Mouse (Mus musculus) embryonic facial prominence, embryonic 10.5 days (tissue): ENCODE results near the gene Dpyd. TPM values are rescaled to one million over a fixed set of nuclear protein-coding genes. Genes with fewer than 3 reads are reported as not detected.

Experiments used
- DNase-seq: peaks from one replicate; pipeline ENCODE4 v3.0.0-alpha.2; 2017; ENCODE audit warnings: low spot score
- H3K27ac ChIP-seq: fragments of 300-500 bp; sonication (generic); replicated peaks from 2 replicates; pipeline ENCODE4 v1.5.1; 2016; ENCODE audit warnings: mild to moderate bottlenecking
- H3K27me3 ChIP-seq: fragments of 300-500 bp; sonication (generic); replicated peaks from 2 replicates; pipeline ENCODE4 v1.6.1; 2016; ENCODE audit warnings: low read depth, mild to moderate bottlenecking; ENCODE audit not compliant: poor library complexity, severe bottlenecking
- H3K36me3 ChIP-seq: fragments of 300-500 bp; sonication (generic); replicated peaks from 2 replicates; pipeline ENCODE4 v1.6.1; 2016; ENCODE audit warnings: mild to moderate bottlenecking, moderate library complexity
- H3K4me1 ChIP-seq: fragments of 300-500 bp; sonication (generic); 2 replicates; pipeline ENCODE4 v1.6.1; 2016
- H3K4me3 ChIP-seq: fragments of 300-500 bp; sonication (generic); 2 replicates; pipeline ENCODE4 v1.5.1; 2016; ENCODE audit warnings: mild to moderate bottlenecking, moderate library complexity
- H3K9me3 ChIP-seq: fragments of 300-500 bp; sonication (generic); 2 replicates; pipeline ENCODE4 v1.6.1; 2016; ENCODE audit warnings: mild to moderate bottlenecking
- WGBS: fragments of 180-500 bp; shearing (Covaris S2); methylation state at CpG from one replicate; pipeline ENCODE4 v1.1.7; 2016; 5-methylcytosine and 5-hydroxymethylcytosine counted together
- polyA plus RNA-seq: library from polyadenylated mRNA; unstranded; fragments of >200 nt; fragmentation: Nextera tagmentation; extraction: Ambion mirVana; gene quantifications from 2 replicates; pipeline ENCODE4 v1.2.1, GENCODE M21; 2016

Gene Dpyd
- polyA plus RNA-seq, 1 experiment from 2014 or later, result 6.6 TPM

DNA sequence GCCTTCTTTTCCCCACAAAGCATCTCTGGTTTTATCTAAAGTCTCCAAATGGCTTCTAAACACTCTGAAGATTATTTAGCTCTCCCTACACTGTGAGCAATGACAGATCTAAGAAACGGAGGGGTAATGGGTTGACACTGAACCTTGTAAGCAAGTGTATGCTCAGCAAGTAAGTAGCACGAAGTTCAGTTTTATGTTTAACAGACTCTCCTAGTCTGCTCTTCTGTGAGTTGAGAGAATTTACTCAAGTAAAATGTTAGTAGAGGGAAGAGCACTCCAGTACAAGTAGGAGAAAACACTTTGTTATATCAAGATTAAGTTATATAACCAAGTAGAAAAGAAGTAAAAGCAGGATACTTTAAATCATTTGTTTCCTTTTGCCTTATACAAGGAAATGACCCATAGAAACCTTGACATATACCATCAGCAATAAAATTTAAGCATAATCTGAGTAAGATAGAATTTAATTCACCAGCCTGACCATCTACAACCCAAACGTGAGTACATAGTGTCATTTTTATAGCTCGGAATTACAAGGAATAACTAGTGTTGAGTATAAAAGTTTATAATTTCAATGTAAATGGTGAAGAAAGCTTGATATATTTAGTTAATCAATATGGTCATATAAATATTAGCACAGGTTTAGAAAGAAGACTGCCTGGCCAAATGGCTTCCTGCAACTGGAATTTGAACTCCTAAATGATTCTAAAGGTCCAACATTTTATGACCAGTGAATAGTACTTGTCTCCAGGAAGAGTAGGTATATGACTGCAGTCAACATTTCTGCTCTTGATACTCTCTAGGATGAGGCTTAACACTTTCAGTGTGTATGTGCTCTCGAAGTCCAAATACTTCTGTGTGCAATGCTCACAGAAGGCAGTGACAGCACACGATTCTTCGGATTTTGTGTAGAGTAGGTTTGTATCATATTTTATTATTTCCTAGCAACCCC, 40.0 kb downstream of the Dpyd start:
- Histone ChIP-seq H3K27me3 (no peaks in the 10 kb centered on the region), H3K4me3 (no peak overlapping the region), H3K36me3 (no peaks in the 10 kb centered on the region), H3K27ac (no peak overlapping the region), H3K9me3 (no peaks in the 10 kb centered on the region), H3K4me1 (no peaks in the 10 kb centered on the region)
- 90% methylated on average over 7 of the region's 7 CpGs for WGBS
- DNase-seq, result no peak

DNA sequence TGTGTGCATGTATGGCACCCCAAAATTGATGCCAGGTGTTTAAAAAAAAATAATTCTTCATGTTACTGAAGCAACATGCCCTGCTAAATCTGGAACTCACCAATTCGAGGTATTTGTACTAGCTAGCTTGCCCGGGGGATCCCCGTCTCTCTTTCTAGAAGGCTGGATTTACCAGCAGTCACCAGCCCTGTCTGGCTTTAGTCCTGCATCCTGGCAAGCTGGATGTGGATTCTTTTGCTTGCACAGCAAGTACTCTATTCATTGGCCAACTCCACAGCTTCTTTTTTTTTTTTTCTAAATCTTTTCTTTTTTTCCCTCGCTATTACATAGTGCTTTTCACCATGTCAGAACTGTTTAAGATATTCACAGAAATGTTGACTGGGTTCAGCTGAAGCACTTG, 46.8 kb downstream of the Dpyd start:
- no peak overlapping the region for H3K4me3 ChIP-seq
- H3K4me1 ChIP-seq, result no peaks in the 10 kb centered on the region
- 74% methylated on average over 4 of the region's 4 CpGs for WGBS
- H3K9me3 ChIP-seq, result no peaks in the 10 kb centered on the region
- no peaks in the 10 kb centered on the region for H3K36me3 ChIP-seq
- no peak overlapping the region for H3K27ac ChIP-seq
- no peak for DNase-seq
- no peaks in the 10 kb centered on the region for H3K27me3 ChIP-seq

DNA sequence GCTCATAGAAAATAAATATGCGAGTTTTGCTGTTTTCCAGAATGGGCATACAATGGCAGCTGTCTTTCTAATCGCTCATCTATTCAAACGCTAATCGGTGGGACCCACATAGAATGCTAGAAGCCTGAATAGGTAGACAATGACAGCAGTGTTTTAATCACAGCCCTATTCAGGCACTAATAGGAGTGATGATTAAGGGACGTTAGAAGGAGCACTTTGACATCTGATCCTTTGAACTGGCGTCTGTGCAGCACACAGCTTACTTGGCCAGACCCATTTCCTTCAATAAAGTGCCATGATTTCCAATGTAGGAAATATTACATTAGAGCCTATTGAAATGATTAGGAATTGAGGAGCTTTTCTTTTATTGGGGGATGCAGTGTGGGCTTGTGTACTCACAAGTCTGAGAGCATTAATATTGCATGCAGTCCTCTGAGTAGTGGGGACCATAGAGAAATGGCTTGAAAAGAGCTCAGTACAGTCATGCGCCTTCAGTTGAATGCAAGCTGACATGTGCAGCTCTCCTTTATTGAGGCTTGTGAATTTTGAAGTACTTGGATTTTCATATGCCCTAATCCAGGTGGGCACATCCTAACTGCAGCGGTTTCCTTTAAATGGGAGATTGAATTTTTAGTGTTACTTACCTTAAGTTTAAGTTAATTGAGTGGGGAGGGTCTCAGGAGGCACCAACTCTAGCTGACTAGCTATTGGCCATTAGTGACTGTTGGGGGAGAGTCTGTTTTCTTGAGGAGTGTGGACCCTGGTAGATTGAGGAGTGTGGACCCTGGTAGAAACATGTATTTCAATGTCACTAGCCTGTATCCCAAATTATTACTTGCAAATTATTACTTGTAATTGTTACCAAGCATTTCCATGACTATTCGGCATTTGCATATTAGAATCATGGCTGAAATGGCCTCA, 64.8 kb downstream of the Dpyd start:
- H3K9me3 ChIP-seq, result no peaks in the 10 kb centered on the region
- no peak overlapping the region for H3K27ac ChIP-seq
- DNase-seq, result no peak
- peaks cover 16% of the 10 kb centered on the region for H3K4me1 ChIP-seq
- H3K4me3 ChIP-seq, result no peak overlapping the region
- H3K36me3 ChIP-seq, result no peaks in the 10 kb centered on the region
- 37% methylated on average over 9 of the region's 9 CpGs for WGBS
- H3K27me3 ChIP-seq, result no peaks in the 10 kb centered on the region

DNA sequence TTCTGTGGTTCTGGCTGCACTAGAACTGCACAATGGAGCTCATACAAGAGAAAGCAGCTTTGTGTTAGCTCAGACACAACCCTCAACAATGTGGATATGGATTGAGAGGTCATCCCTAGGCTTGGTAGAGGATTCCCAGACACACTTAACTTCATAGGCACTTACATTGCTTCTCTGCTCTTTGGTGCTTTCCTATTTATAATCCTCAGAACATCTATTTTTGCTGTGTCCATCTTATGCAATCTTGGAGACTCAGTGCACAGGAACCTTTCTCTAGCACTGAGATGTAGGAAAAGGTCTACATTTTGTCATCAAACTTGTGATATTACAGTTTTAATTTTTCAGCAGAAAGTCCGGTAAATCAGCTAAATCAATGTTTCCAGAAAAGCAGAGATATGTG, 67.8 kb downstream of the Dpyd start:
- DNase-seq, result no peak
- WGBS, result 94% methylated on average over 1 of the region's 1 CpGs
- no peak overlapping the region for H3K27ac ChIP-seq

DNA sequence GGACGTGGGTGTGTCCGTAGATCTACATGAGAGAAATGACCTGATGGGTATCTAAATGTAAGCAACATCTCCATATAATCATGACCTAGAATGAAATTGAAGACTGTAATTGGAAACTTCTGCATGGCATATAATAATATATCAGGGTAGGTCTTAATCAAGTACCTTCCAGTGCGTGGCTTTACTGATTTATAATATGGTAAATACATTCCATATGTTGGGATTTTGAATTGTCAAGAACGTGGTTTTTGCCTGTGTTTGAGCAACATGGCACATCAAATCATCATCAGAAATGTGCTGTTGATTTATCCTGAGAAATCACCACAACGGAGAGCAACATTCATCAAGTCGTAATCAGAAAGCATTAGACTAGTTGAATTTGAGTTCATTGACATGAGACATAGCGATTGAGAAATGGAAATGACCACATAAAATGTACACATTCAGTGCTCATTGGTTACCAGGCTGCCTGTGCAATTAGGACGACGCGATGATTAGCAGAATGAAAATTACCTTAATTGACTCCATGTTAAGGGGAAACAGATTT, 84.2 kb downstream of the Dpyd start:
- H3K4me1 ChIP-seq, result peaks cover 3% of the 10 kb centered on the region; the same call in 1 of the 2 replicates
- H3K36me3 ChIP-seq, result no peaks in the 10 kb centered on the region
- H3K4me3 ChIP-seq, result no peak overlapping the region
- H3K27me3 ChIP-seq, result no peaks in the 10 kb centered on the region
- no peaks in the 10 kb centered on the region for H3K9me3 ChIP-seq
- 57% methylated on average over 10 of the region's 10 CpGs for WGBS
- DNase-seq, result peak; percentile 32
- no peak overlapping the region for H3K27ac ChIP-seq

More for the DNA sequence above, 67.8 kb downstream of the Dpyd start:
- H3K36me3 ChIP-seq, result no peaks in the 10 kb centered on the region
- H3K4me1 ChIP-seq, result peaks cover 16% of the 10 kb centered on the region
- H3K4me3 ChIP-seq, result no peak overlapping the region
- no peaks in the 10 kb centered on the region for H3K9me3 ChIP-seq
- no peaks in the 10 kb centered on the region for H3K27me3 ChIP-seq

DNA sequence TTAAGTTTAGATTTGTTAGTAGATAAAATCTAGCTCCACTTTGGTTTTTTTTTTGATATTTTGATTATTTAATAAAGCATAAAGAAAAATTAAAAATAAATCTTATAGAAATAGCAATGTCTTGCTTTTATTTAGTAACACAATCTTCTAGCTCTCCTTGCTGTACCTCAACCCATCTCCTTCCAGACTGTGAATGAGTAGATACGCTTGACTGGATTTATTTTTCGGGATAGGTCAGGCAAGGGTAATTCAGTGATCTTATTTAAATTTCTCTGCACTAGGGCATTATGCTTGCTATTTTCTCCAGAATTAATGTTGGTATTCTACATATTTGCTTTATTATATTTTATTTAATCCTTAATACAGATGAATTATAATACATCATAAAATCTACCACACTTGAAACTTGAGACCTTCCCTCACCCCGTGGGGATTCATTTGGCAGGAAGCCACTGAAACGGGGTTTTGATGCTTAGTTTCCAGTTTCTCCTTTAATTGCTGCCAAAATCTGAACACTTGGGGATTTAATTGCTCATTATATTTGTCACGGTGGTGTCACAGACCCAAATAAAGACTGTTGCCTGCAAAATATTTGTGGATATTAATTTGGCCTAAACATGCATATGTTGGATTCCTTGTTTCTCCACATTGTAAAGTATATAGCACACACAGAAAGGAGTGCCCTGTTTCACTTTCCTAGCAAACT, 102.2 kb downstream of the Dpyd start:
- no peak for DNase-seq
- WGBS, result 62% methylated on average over 5 of the region's 5 CpGs
- H3K36me3 ChIP-seq, result no peaks in the 10 kb centered on the region
- H3K4me1 ChIP-seq, result 0 out of 2 replicates have a peak, but pooled peaks cover 4% of the 10 kb centered on the region
- no peak overlapping the region for H3K27ac ChIP-seq
- H3K27me3 ChIP-seq, result no peaks in the 10 kb centered on the region
- H3K9me3 ChIP-seq, result no peaks in the 10 kb centered on the region
- no peak overlapping the region for H3K4me3 ChIP-seq

DNA sequence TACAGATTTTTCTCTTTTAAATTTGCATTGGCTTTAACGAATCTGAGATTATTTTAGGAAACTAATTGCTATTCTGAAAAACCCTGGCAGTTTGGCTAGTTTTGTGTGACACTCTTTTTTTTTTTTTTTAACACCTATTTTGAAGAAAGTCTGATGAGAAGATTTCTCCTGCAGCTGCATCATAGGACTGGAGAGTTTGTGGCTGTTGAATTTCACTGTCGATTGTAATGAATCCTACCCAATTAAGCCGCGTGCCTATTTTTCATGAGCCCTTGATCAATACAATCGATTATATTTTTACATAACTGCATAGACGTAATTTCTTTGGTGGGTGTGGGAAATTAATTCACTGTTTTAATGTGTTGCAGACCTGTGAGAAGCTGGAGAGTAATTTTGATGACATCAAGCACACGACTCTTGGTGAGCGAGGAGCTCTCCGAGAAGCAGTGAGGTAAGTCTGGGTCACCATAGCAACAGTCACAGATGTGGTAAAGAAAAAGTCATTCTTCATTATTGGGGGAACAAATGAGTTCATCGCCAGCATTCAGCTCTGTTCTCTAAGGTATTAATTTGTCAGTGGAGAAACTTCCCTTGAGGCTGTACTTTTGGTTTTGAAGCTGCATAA, 112.3 kb downstream of the Dpyd start:
- DNase-seq, result peak; percentile 14
- H3K4me3 ChIP-seq, result no peak overlapping the region
- no peaks in the 10 kb centered on the region for H3K36me3 ChIP-seq
- H3K4me1 ChIP-seq, result peaks cover 24% of the 10 kb centered on the region
- no peaks in the 10 kb centered on the region for H3K27me3 ChIP-seq
- H3K27ac ChIP-seq, result no peak overlapping the region
- H3K9me3 ChIP-seq, result no peaks in the 10 kb centered on the region
- whole genome bisulfite sequencing, result 41% methylated on average over 10 of the region's 10 CpGs

DNA sequence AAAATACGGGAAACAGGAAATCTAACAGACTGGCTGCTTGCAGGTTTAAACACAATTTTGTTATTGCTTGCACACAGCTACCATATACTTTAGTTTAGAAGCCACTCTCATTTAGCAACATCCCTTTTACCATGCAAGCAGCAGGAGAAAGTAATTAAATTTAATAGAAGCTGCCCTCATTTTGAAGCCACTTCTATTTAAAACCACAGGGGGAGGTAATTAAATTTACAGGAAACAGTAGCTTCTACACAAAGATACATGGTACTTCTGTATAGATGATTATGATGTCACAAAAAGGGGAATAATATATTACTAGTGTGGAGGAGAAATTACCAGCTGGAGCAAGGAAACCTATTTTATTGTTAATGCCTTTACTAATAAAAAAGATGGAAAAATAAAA, 113.5 kb downstream of the Dpyd start:
- no peaks in the 10 kb centered on the region for H3K9me3 ChIP-seq
- H3K27me3 ChIP-seq, result no peaks in the 10 kb centered on the region
- DNase-seq, result no peak
- peaks cover 24% of the 10 kb centered on the region for H3K4me1 ChIP-seq
- H3K27ac ChIP-seq, result no peak overlapping the region
- H3K4me3 ChIP-seq, result no peak overlapping the region
- 29% methylated on average over 1 of the region's 1 CpGs for WGBS
- H3K36me3 ChIP-seq, result no peaks in the 10 kb centered on the region

DNA sequence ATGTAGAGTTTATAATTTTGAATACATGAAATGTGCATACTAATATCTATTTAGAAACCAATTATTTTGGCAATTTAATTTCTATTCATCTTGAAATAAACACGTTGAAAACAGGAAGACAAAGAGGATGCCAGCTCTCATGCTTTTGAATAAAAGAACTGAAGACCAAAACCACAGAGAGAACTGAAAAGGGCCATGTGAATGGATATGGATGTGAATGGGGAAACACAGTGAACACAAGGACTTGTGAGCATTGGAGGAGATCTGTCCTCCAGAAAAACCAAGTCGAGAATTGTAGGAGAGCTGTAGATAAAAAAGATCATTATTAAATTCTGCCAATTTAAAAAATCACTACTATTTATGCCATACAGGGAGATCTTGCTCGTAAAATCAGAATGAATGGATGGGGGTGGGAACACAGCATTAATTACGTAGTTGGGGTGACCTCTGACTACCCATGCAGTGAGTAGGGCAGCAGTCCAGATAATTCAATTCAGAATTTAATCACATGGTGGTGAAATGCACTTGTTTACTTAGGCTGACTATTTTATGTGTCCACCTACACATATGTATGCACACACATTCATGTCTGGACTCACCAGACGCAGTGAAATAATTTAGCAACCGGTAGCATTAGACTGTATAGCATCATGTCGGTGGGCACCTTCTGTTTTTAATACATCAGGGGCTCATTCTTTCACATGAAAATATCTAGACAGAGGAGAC, 114.3 kb downstream of the Dpyd start:
- no peaks in the 10 kb centered on the region for H3K9me3 ChIP-seq
- H3K4me1 ChIP-seq, result peaks cover 24% of the 10 kb centered on the region
- H3K4me3 ChIP-seq, result no peak overlapping the region
- no peaks in the 10 kb centered on the region for H3K27me3 ChIP-seq
- no peak for DNase-seq
- no peak overlapping the region for H3K27ac ChIP-seq
- H3K36me3 ChIP-seq, result no peaks in the 10 kb centered on the region
- WGBS, result 67% methylated on average over 7 of the region's 7 CpGs

DNA sequence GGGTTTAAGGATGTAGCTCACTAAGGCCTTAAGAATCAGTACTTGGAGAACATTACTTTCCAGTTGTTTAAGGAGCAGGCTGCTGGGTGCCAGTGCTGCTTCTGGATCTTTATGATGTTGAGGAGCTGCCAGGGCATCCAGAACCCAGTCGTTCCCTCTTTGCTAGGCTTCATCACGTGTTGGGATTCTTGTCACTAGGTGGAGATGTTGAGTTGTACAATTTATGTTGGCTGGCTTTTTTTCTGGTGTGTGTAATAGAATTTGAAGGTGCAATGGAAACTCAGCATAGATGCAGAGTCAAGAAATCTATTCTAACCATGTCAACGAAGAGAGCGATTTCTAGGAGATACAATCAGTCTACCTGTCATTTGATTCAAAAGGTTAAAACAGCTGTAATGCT, 118.9 kb downstream of the Dpyd start:
- Histone ChIP-seq H3K36me3 (no peaks in the 10 kb centered on the region), H3K9me3 (no peaks in the 10 kb centered on the region), H3K27ac (no peak overlapping the region), H3K4me1 (0 out of 2 replicates have a peak, but pooled peaks cover 8% of the 10 kb centered on the region), H3K27me3 (no peaks in the 10 kb centered on the region), H3K4me3 (no peak overlapping the region)
- no peak for DNase-seq
- WGBS, result 51% methylated on average over 4 of the region's 4 CpGs

DNA sequence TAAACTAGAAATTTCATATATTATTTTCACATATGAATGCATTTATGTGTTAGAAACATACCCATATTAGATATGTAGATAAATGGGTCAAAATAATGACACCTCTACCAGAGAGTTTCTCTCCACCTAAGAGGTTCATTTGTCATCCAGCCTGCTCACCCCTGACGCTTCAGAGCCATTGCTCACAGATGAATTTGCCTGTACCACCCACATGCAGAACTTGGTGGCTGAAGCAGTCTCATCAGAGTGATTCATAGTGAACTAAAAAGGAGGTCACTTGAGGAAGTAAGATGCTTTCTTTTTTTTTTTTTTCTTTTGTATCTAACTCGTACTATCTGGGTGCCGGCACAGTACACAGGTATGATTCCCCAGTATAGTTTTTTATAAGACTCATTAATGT, 188.3 kb downstream of the Dpyd start:
- no peaks in the 10 kb centered on the region for H3K4me1 ChIP-seq
- H3K36me3 ChIP-seq, result no peaks in the 10 kb centered on the region
- WGBS, result 87% methylated on average over 3 of the region's 3 CpGs
- no peak for DNase-seq
- no peak overlapping the region for H3K27ac ChIP-seq
- no peaks in the 10 kb centered on the region for H3K9me3 ChIP-seq
- H3K4me3 ChIP-seq, result no peak overlapping the region
- H3K27me3 ChIP-seq, result no peaks in the 10 kb centered on the region
